ENCODE assay signal across 24 mouse cellular contexts in genomic region chr5:96804813-96805212, GRCm38 (mm10). TPM values are rescaled to one million over a fixed set of nuclear protein-coding genes. Genes with fewer than 3 reads are reported as not detected.
A peak's percentile ranks its signal among the peaks of the same experiment; 100 is the strongest.
DNase-seq lines count a peak whose midpoint lies in the region; ATAC-seq and TF ChIP-seq lines count a peak whose summit lies in the region.
"Had no signal": no experiment of that assay in that cellular context is flagged by ENCODE, and none has a peak within 500 bp of the region (broad histone marks: within the 10 kb centered on the region; RNA-seq: fewer than 3 reads in every experiment).

No protein-coding gene starts in this region.

- no peaks in the 10 kb centered on the region for H3K36me3 ChIP-seq in kidney, adult 2 months (ENCODE audit: control insufficient read depth, insufficient read depth, low read length)
- no peaks in the 10 kb centered on the region for H3K36me3 ChIP-seq in lung, embryonic 14.5 days (ENCODE audit: insufficient read depth)
- no peaks in the 10 kb centered on the region for H3K36me3 ChIP-seq in stomach, postnatal 0 days (ENCODE audit: control insufficient read depth, insufficient read depth, low read length)
- H3K36me3 ChIP-seq: embryonic facial prominence, embryonic 12.5 days; forebrain, embryonic 10.5 days; forebrain, embryonic 15.5 days; G1E; limb, embryonic 13.5 days; midbrain, embryonic 10.5 days; midbrain, embryonic 15.5 days; stomach, embryonic 15.5 days had no signal

- peak overlapping the region; percentile 26 for H3K4me3 ChIP-seq in gastrocnemius, adult 2 months
- no peak overlapping the region for H3K4me3 ChIP-seq in kidney, adult 2 months (ENCODE audit: insufficient read depth, low read depth, low read length)
- no peak overlapping the region for H3K4me3 ChIP-seq in lung, embryonic 14.5 days (ENCODE audit: low read depth, low read length)
- no peak overlapping the region for H3K4me3 ChIP-seq in stomach, postnatal 0 days (ENCODE audit: low read depth, low read length)
- no peak overlapping the region for H3K4me3 ChIP-seq in cerebellum, adult 2 months (replicated peaks; ENCODE audit: insufficient read depth, low read depth, low read length)
- H3K4me3 ChIP-seq: embryonic facial prominence, embryonic 12.5 days; forebrain, embryonic 10.5 days; forebrain, embryonic 15.5 days; left cerebral cortex, adult 2 months; limb, embryonic 13.5 days; midbrain, embryonic 10.5 days; midbrain, embryonic 15.5 days; stomach, embryonic 15.5 days had no signal

- intact Hi-C loops in gastrocnemius, adult 2 months (cut with DNase I): no loop called here
- intact Hi-C loops in gastrocnemius, postnatal 14 days (cut with DNase I; ENCODE audit: low total_unique reads): no loop called here

- peaks cover 2% of the 10 kb centered on the region for H3K4me1 ChIP-seq in kidney, adult 2 months (ENCODE audit: control insufficient read depth, insufficient read depth, low read length)
- H3K4me1 ChIP-seq in lung, embryonic 14.5 days (ENCODE audit: insufficient read depth): peaks cover 8% of the 10 kb centered on the region; the same call in 1 of the 2 replicates
- peaks cover 3% of the 10 kb centered on the region; the same call in 1 of the 2 replicates for H3K4me1 ChIP-seq in stomach, postnatal 0 days (replicated peaks; ENCODE audit: control insufficient read depth, insufficient read depth)
- no peaks in the 10 kb centered on the region for H3K4me1 ChIP-seq in cerebellum, adult 2 months (ENCODE audit: control insufficient read depth, insufficient read depth, low read length)
- H3K4me1 ChIP-seq: forebrain, embryonic 15.5 days; midbrain, embryonic 15.5 days had no signal

- peak overlapping the region; percentile 70 for H3K27ac ChIP-seq in gastrocnemius, adult 2 months
- 0 out of 2 replicates have a peak overlapping the region, but pooled peaks have one; percentile 47 for H3K27ac ChIP-seq in kidney, adult 2 months (ENCODE audit: insufficient read depth, low read depth, low read length)
- peak overlapping the region; percentile 31; the same call in 1 of the 2 replicates for H3K27ac ChIP-seq in lung, embryonic 14.5 days (ENCODE audit: low read depth)
- H3K27ac ChIP-seq in stomach, postnatal 0 days (replicated peaks): 0 out of 2 replicates have a peak overlapping the region, but pooled peaks have one; percentile 1
- H3K27ac ChIP-seq in cerebellum, adult 2 months (ENCODE audit: insufficient read depth, low read length): no peak overlapping the region
- H3K27ac ChIP-seq: embryonic facial prominence, embryonic 12.5 days; forebrain, embryonic 10.5 days; forebrain, embryonic 15.5 days; left cerebral cortex, adult 2 months; limb, embryonic 13.5 days; midbrain, embryonic 10.5 days; midbrain, embryonic 15.5 days; stomach, embryonic 15.5 days had no signal

- H3K27me3 ChIP-seq in kidney, adult 2 months (replicated peaks; ENCODE audit: control insufficient read depth, insufficient read depth, low read length): no peaks in the 10 kb centered on the region
- H3K27me3 ChIP-seq in lung, embryonic 14.5 days (ENCODE audit: insufficient read depth, low read length): no peaks in the 10 kb centered on the region
- H3K27me3 ChIP-seq in stomach, postnatal 0 days (ENCODE audit: control insufficient read depth, insufficient read depth, low read length): no peaks in the 10 kb centered on the region
- no peaks in the 10 kb centered on the region for H3K27me3 ChIP-seq in cerebellum, adult 2 months (ENCODE audit: control insufficient read depth, insufficient read depth, low read length)
- H3K27me3 ChIP-seq: embryonic facial prominence, embryonic 12.5 days; forebrain, embryonic 15.5 days; limb, embryonic 13.5 days; midbrain, embryonic 15.5 days; stomach, embryonic 15.5 days had no signal

- no peak for DNase-seq in gastrocnemius, adult 2 months
- no peak for DNase-seq in gastrocnemius, postnatal 14 days
- DNase-seq in kidney, adult 2 months: no peak
- DNase-seq in kidney, adult 9 months: no peak
- DNase-seq in lung, embryonic 14.5 days: no peak
- DNase-seq in lung, adult 18-20 months: no peak
- DNase-seq in stomach, postnatal 0 days (ENCODE audit: low spot score): no peak
- no peak for DNase-seq in cerebellum, adult 2 months
- DNase-seq: cerebellum, adult 11 months; cerebellum, adult 9-11 months; right cerebral cortex, postnatal 25 days; thymus, adult 18-20 months; thymus, postnatal 36 days had no signal

- H3K9me3 ChIP-seq in lung, embryonic 14.5 days (ENCODE audit: low read depth, low read length): no peaks in the 10 kb centered on the region
- H3K9me3 ChIP-seq in stomach, postnatal 0 days (ENCODE audit: control insufficient read depth, low read length): no peaks in the 10 kb centered on the region
- H3K9me3 ChIP-seq: embryonic facial prominence, embryonic 12.5 days; forebrain, embryonic 10.5 days; forebrain, embryonic 15.5 days; G1E; limb, embryonic 13.5 days; midbrain, embryonic 10.5 days; midbrain, embryonic 15.5 days; stomach, embryonic 15.5 days had no signal

- H3K9ac ChIP-seq in lung, embryonic 14.5 days: no peak overlapping the region
- H3K9ac ChIP-seq in stomach, postnatal 0 days (ENCODE audit: low read length): no peak overlapping the region
- H3K9ac ChIP-seq: embryonic facial prominence, embryonic 12.5 days; forebrain, embryonic 15.5 days; limb, embryonic 13.5 days; midbrain, embryonic 15.5 days; stomach, embryonic 15.5 days had no signal

- H3K4me2 ChIP-seq in lung, embryonic 14.5 days: no peak overlapping the region
- H3K4me2 ChIP-seq in stomach, postnatal 0 days (replicated peaks; ENCODE audit: low read depth): no peak overlapping the region
- H3K4me2 ChIP-seq: embryonic facial prominence, embryonic 12.5 days; forebrain, embryonic 15.5 days; limb, embryonic 13.5 days; liver, embryonic 11.5 days; midbrain, embryonic 15.5 days; stomach, embryonic 15.5 days had no signal

- TF ChIP-seq EP300 in stomach, postnatal 0 days (optimal IDR thresholded peaks at IDR 0.05): no peak

- WGBS in kidney, adult 2 months: 62% methylated on average over 3 of the region's 3 CpGs
- WGBS in lung, embryonic 14.5 days: 66% methylated on average over 3 of the region's 3 CpGs
- WGBS in stomach, postnatal 0 days: 77% methylated on average over 3 of the region's 3 CpGs
- 81% methylated on average over 3 of the region's 3 CpGs for WGBS in cerebellum, adult 2 months

- no peak for TF ChIP-seq CTCF in gastrocnemius, adult 2 months (IDR thresholded peaks at IDR 0.05)
- no peak for TF ChIP-seq CTCF in kidney, adult 2 months (conservative IDR thresholded peaks at IDR 0.05; ENCODE audit: insufficient read depth, insufficient read length, low read depth, low read length)
- no peak for TF ChIP-seq CTCF in lung, embryonic 14.5 days (IDR thresholded peaks at IDR 0.05; ENCODE audit: low read depth)
- no peak for TF ChIP-seq CTCF in stomach, postnatal 0 days (IDR thresholded peaks at IDR 0.05; ENCODE audit: low read depth)
- TF ChIP-seq CTCF in cerebellum, adult 2 months (IDR thresholded peaks at IDR 0.05; ENCODE audit: borderline replicate concordance, insufficient read depth, low read depth, low read length): no peak

- TF ChIP-seq POLR2A in kidney, adult 2 months (IDR thresholded peaks at IDR 0.05; ENCODE audit: low read depth, low read length): no peak
- no peak for TF ChIP-seq POLR2A in cerebellum, adult 2 months (IDR thresholded peaks at IDR 0.05; ENCODE audit: borderline replicate concordance, insufficient read depth, low read length)

- peak; percentile 28; the same call in 1 of the 2 replicates for ATAC-seq in lung, embryonic 14.5 days (ENCODE audit: insufficient read depth)
- no peak for ATAC-seq in stomach, postnatal 0 days (ENCODE audit: low FRiP score, low TSS enrichment)
- ATAC-seq: forebrain, embryonic 15.5 days; hindbrain, embryonic 16.5 days; midbrain, embryonic 15.5 days had no signal

RNA-seq across cellular contexts. Expression of gene Anxa3, which starts 11.7 kb away (rescaled TPM):
- 10 to 100 TPM; 11.9 to 22.3 TPM for total RNA-seq in gastrocnemius, adult 2 months (2021)
- 10 to 100 TPM; 16.6 to 22.5 TPM for total RNA-seq in gastrocnemius, postnatal 14 days (2021)
- polyA plus RNA-seq in kidney, adult 2 months (2012; rRNA removed): 12.1 and 14.5 TPM in 2 replicates
- polyA plus RNA-seq in lung, embryonic 14.5 days (2014; fragmentation: Nextera tagmentation; extraction: Ambion mirVana): 53.0 and 55.2 TPM in 2 replicates
- 83.6 and 91.4 TPM in 2 replicates for polyA plus RNA-seq in stomach, postnatal 0 days (2015; fragmentation: Nextera tagmentation; extraction: Ambion mirVana)
- polyA plus RNA-seq in cerebellum, adult 2 months (2012; rRNA removed): 12.0 and 12.8 TPM in 2 replicates
- polyA plus RNA-seq: G1E had no signal
